Mouse (Mus musculus) C2C12 (cell line): Measurements from ENCODE around the gene Mrm2. TPM values are rescaled to one million over a fixed set of nuclear protein-coding genes. Genes with fewer than 3 reads are reported as not detected.

Source experiments
- H3K27me3 ChIP-seq: one replicate; pipeline ENCODE4 v1.6.1; 2011; ENCODE audit not compliant: control insufficient read depth, insufficient read depth, insufficient read length
- H3K36me3 ChIP-seq: one replicate; pipeline ENCODE4 v1.6.1; 2011; ENCODE audit not compliant: control insufficient read depth, insufficient read depth
- H3K4me3 ChIP-seq: one replicate; pipeline ENCODE4 v1.5.1; 2011; ENCODE audit warnings: mild to moderate bottlenecking, control low read depth; ENCODE audit not compliant: poor library complexity, insufficient read depth, severe bottlenecking
- H3K79me2 ChIP-seq: one replicate; pipeline ENCODE4 v1.6.1; 2011; ENCODE audit not compliant: control insufficient read depth, insufficient read depth
- H3K79me3 ChIP-seq: one replicate; pipeline ENCODE4 v1.6.1; 2011; ENCODE audit warnings: low read depth, control low read depth
- H3ac ChIP-seq: one replicate; pipeline ENCODE3; 2011; ENCODE audit warnings: low read depth; ENCODE audit not compliant: control insufficient read depth, insufficient read length
- CEBPB ChIP-seq: IDR thresholded peaks from one replicate; pipeline ENCODE4 v1.6.1; 2011; ENCODE audit warnings: low read depth, mild to moderate bottlenecking, control low read depth, moderate library complexity
- CTCF ChIP-seq: IDR thresholded peaks from one replicate; pipeline ENCODE4 v1.5.1; 2011; ENCODE audit not compliant: control insufficient read depth, insufficient read depth, insufficient read length
- FOSL1 ChIP-seq: IDR thresholded peaks from one replicate; pipeline ENCODE4 v1.8.0; 2011; ENCODE audit warnings: mild to moderate bottlenecking, low read length; ENCODE audit not compliant: poor library complexity, insufficient read depth, severe bottlenecking
- MAX ChIP-seq: IDR thresholded peaks from one replicate; pipeline ENCODE4 v1.6.1; 2011; ENCODE audit warnings: mild to moderate bottlenecking, control low read depth
- MYOD1 ChIP-seq: IDR thresholded peaks from one replicate; pipeline ENCODE4 v1.6.1; 2011; ENCODE audit warnings: low read depth; ENCODE audit not compliant: control insufficient read depth, insufficient read length
- MYOG ChIP-seq: IDR thresholded peaks from one replicate; pipeline ENCODE4 v1.6.1; 2011; ENCODE audit not compliant: control insufficient read depth, insufficient read length; ENCODE audit errors: extremely low read depth
- USF1 ChIP-seq: IDR thresholded peaks from one replicate; pipeline ENCODE4 v1.6.1; 2011; ENCODE audit warnings: low read depth, mild to moderate bottlenecking, control low read depth, moderate library complexity
- polyA plus RNA-seq: library from polyadenylated mRNA; unstranded; fragments of >200 nt; fragmentation: generic; extraction: Trizol; gene quantifications from one replicate; pipeline ENCODE4 v1.2.1, GENCODE M21; 2012; ENCODE audit warnings: missing spikeins

Gene Mrm2
- polyA plus RNA-seq, 1 experiment: 11.1 TPM

DNA sequence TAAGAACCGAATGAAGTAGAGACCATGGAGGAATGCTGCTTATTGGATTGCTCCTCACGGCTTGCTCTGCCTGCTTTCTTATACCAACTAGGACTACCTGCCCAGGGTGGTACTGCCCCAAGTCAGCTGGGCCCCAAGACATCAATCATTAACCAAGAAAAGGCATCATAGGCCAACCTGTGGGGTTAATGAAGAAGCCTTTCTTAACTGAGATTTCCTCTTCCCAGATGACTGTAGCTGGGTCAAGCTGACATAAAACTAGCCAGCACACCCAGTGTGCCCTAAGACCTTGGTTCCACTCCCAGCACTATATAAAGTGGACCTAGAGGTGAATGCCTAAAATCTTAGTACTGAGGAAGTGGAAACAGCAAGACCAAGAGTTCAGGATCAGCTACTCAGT is 42.5 kb downstream of the Mrm2 start:
- TF ChIP-seq CEBPB: no peak
- no peak for TF ChIP-seq MYOD1
- TF ChIP-seq MAX: no peak
- no peak for TF ChIP-seq MYOG
- TF ChIP-seq USF1: no peak
- TF ChIP-seq FOSL1: no peak
- TF ChIP-seq CTCF: no peak
- Histone ChIP-seq H3ac (no peak overlapping the region), H3K4me3 (no peak overlapping the region), H3K79me3 (no peaks in the 10 kb centered on the region), H3K79me2 (no peaks in the 10 kb centered on the region), H3K36me3 (peaks cover 33% of the 10 kb centered on the region), H3K27me3 (no peaks in the 10 kb centered on the region)

DNA sequence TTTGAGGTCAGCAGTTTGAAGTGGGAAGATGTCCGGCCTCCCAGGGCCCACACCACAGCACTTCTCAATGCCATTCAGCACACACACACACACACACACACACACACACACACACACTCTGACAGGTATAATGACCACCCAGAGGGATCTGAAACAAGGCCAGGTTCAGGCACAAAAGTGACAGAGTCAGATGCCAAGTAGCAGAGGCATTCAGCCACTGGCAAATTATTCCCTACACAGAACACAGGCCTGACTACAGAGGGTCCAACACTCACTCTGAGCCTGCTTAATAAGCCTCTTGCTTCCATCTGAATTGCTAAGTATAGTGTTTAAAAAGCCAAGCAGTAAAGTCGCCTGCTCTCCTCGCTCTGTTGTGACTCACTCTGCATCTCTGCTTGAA is 43.4 kb downstream of the Mrm2 start:
- no peak for TF ChIP-seq CEBPB
- TF ChIP-seq MYOG: no peak
- Histone ChIP-seq H3ac (no peak overlapping the region), H3K79me3 (no peaks in the 10 kb centered on the region), H3K79me2 (no peaks in the 10 kb centered on the region), H3K27me3 (no peaks in the 10 kb centered on the region), H3K36me3 (peaks cover 29% of the 10 kb centered on the region), H3K4me3 (no peak overlapping the region)

DNA sequence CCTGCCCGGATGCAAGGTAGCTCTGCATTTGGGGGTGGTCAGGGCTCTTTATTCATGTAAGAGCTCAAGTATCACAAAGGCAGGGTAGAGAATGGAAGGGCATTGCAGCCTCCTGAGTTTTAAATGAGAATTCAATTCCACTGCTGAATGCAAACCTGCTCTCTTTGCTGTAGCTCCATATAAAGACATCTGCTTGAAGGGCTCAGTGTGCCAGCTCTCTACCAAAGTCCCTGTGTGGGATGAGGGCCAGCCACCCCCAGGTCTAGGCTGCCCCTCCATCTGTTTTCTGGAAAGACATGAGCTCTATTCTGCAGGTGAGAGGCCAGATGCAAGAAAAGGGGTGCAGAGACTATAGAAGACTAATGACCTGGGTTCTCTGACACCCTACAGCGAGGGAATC is 46.9 kb downstream of the Mrm2 start:
- H3K36me3 ChIP-seq: peaks cover 11% of the 10 kb centered on the region

DNA sequence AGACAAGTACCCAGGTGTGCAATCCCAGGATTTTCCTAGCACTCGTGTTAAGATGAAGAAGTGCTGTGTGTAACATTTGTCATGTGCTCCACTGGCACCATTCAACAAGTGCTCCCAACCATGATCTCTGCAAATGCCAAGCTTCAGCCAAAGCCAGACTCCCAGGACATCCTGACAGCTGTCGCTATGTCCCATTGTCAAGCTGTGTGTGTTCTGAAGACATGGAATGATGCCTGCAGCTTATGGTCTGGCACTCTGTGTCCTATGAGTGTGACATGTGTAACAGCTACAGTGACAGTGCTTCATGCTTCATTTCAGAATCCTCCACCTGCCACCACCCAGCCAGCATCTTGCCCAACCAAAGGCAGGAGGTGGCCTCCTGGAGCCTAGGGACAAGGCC is 47.7 kb downstream of the Mrm2 start:
- Histone ChIP-seq H3K36me3 (peaks cover 12% of the 10 kb centered on the region), H3K4me3 (no peak overlapping the region), H3K79me3 (no peaks in the 10 kb centered on the region), H3ac (no peak overlapping the region), H3K79me2 (no peaks in the 10 kb centered on the region), H3K27me3 (no peaks in the 10 kb centered on the region)
- TF ChIP-seq MYOD1: no peak
- no peak for TF ChIP-seq USF1
- TF ChIP-seq MYOG: no peak
- no peak for TF ChIP-seq MAX
- TF ChIP-seq CTCF: no peak
- no peak for TF ChIP-seq FOSL1
- no peak for TF ChIP-seq CEBPB

More for the DNA sequence above, 46.9 kb downstream of the Mrm2 start:
- Histone ChIP-seq H3K4me3 (no peak overlapping the region), H3K79me3 (no peaks in the 10 kb centered on the region), H3K79me2 (no peaks in the 10 kb centered on the region), H3K27me3 (no peaks in the 10 kb centered on the region), H3ac (no peak overlapping the region)
- TF ChIP-seq USF1: no peak
- TF ChIP-seq CEBPB: no peak
- TF ChIP-seq MYOD1: no peak
- no peak for TF ChIP-seq FOSL1

DNA sequence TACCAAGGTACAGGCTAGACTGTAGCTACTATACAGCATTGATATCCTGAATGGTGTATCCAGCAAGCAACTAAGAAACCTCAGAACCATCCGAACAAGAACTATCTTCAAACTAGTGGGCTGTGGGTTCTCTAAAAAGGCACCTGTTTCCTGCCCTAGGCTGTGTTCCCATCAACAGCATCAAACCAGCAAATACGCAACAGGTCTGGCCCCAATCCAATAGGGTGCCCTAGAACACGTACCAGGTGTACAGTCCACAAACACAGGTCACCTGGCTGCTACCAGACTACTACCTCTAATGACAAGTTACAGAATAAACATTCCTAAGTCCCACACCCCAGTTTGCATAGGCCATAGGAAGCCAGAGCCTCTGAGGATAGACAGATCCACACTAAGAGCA is 48.8 kb downstream of the Mrm2 start:
- H3K4me3 ChIP-seq: no peak overlapping the region
- peaks cover 20% of the 10 kb centered on the region for H3K36me3 ChIP-seq

DNA sequence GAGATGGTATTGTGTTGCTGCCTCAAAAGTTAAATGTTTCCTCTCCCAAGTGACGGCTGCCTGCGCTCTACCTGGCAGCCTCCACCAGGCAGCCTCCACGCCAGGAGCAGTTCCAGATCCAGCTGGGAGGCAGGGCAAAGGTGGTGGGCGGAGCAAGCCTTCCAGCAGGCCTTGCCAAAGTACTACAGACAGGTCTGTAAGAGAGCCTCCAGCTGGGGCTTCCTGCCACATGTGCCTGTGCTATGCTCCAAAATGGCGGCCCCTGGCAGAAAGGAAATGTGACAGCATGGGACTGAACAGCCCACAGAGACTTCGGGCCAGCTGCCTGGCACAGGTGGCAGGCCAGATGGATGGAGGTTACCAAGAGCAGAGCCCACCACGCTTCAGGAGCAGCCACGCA is 49.3 kb downstream of the Mrm2 start:
- Histone ChIP-seq H3K36me3 (peaks cover 20% of the 10 kb centered on the region), H3K79me2 (no peaks in the 10 kb centered on the region), H3K27me3 (no peaks in the 10 kb centered on the region), H3K4me3 (no peak overlapping the region), H3K79me3 (no peaks in the 10 kb centered on the region), H3ac (no peak overlapping the region)
- no peak for TF ChIP-seq MYOD1
- TF ChIP-seq MAX: no peak
- TF ChIP-seq MYOG: no peak
- no peak for TF ChIP-seq USF1
- no peak for TF ChIP-seq FOSL1
- no peak for TF ChIP-seq CEBPB
- TF ChIP-seq CTCF: no peak

More for the DNA sequence above, 48.8 kb downstream of the Mrm2 start:
- Histone ChIP-seq H3ac (no peak overlapping the region), H3K79me2 (no peaks in the 10 kb centered on the region), H3K79me3 (no peaks in the 10 kb centered on the region), H3K27me3 (no peaks in the 10 kb centered on the region)
- TF ChIP-seq USF1 (no peak), MYOD1 (no peak), CEBPB (no peak), FOSL1 (no peak), MAX (no peak), MYOG (no peak), CTCF (no peak)
